Mouse (Mus musculus) lung, adult 18-20 months (tissue): ENCODE data around the gene Rln1.

Experiments used
- DNase-seq, 2 experiments: peaks; one replicate each; pipeline ENCODE4 v3.0.0; 2022; ENCODE audit warnings: mixed read lengths in 2 of 2

Rln1 gene

DNA sequence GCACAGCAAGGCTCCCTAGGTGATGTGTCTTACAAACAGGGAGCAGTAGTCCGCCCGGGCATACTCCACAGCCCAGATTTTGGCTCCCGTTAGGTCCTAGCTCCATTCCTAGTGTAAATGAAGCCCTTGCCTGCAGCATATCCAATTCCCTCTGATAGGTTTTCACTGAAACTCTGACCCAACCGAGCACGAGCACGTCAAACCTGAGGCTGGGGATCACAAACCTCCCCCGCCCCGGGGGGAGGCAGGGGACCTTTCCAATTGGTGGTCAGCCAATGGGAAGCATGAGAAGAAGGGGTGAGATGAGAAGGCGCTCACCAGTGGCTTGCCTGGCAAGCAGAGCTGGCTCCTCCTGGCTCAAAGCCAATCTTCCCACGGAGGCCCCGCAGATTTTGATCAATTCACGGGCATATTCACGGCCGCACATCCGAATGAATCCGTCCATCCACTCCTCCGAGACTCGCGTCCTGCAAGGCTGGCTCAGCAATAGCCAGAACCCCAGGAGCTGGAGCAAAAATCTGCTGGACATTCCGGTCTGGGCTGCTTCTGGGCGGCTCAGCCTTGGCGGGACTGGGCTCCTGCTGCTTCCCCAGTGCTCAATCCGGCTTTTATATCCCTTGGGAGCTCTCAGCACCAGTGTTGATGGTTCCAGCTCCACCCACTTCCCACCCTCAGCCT, at the start of gene Rln1:
TSS of gene Rln1 (minus strand) at position 603 of the 678 bp plus-strand sequence.
- no peak for DNase-seq

DNA sequence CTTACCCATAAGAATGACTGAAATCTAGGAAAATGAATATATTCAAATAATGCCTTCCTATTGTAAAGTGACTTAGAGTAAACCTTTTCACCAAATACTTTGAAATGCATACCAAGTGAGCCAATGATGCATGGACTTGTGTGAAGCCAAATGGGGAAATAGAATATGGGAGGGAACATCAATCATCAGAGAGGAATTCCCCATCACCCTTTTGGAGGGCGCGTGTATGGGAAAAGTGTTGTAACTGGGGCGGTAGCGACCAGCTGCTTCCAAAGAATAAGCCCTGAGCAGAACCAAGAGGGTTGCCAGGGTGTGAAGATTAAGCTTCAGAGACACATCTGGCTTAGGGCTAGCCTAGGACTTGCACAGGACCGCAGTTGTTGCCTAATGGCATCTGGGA, 48.9 kb upstream of the Rln1 start:
- DNase-seq: no peak

DNA sequence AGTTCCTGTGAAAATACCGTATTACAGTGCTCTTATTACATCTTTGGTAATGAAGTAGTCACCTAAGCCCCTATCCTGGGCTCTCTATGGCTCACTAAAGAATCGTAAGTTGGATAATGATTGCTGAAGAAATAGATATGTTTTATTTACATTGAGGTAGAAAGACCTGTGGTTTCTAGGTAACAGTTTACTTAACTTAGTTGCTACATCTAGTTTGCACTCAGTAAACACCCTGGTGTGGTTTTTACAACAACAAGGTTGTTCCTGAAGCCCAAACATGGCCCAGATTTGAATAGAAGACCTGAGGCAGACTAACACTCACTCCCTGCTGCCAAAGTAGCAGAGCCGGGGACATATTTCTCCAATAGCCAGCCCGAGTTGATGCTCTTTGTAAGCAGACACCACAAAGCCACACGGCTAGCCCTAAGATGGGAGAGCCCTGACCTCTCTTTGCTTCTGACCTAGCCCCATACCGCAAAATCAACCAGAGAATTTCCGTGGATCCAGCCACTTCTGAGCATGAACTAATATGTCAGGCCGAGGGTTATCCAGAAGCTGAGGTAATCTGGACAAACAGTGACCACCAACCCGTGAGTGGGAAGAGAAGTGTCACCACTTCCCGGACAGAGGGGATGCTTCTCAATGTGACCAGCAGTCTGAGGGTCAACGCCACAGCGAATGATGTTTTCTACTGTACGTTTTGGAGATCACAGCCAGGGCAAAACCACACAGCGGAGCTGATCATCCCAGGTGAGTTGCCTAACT, 45.6 kb upstream of the Rln1 start:
- DNase-seq: no peak

DNA sequence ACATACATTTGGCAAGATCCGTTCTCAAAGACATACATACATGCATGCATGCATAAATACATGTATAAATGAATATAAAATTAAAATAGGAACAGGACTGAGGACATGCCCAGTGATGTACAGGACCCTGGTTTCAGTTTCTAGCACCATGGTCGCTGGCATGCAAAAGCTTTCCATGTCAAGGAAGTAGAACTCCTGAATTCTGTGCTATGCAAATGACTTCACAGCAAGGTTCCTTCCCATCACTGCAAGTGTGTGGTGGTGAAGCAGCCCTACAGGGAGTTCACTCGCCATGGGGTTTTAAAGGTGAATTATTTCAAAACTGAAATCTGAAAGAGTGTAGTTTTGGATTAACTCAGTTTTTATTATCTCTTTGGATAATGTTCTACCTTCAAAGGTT, 41.9 kb upstream of the Rln1 start:
- no peak for DNase-seq

DNA sequence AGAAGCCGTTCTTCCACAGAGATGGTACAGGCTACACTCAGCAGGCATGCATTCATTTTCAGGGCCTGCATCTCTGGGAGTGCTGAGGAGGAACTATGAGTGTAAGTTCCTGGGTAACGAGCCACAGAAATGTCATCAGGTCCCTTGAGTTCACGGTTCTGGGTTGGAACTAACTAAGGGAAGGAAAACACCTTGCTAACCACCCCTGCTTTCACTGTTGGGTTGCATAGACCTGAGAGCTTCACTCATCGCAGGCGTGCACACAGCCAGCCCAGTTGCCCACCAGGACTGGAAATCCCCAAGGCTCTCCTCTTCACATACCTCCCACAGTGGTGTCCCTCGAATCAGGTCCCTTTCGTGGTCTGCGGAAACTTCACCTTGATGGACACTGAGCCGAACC, 40.5 kb upstream of the Rln1 start:
- no peak for DNase-seq

DNA sequence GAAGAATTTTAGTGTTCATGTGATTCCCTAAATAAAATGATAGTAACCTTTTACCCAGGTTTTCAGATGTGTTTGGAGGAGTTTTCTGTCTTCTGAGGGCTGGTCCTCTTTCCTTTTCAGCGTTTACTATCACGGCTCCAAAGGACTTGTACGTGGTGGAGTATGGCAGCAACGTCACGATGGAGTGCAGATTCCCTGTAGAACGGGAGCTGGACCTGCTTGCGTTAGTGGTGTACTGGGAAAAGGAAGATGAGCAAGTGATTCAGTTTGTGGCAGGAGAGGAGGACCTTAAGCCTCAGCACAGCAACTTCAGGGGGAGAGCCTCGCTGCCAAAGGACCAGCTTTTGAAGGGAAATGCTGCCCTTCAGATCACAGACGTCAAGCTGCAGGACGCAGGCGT, 39.0 kb upstream of the Rln1 start:
- DNase-seq: no peak

DNA sequence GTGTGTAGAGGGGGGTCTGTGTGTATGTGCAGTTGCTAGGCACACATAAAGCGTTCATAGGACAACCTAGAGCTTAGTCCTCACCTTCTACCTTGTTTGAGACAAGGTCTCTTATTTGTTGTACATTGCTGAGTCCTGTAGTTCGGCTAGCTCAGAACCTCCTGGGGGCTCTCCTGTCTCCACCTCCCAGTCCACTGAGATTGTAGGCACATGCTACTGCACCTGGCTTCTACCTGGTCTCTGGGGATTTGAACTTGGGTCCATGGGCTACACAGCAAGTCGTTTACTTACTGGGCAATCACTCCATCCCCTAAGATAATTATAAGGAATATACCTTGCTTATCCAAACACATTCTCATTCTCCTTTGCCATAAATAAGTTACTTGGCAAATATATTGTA, 38.2 kb upstream of the Rln1 start:
- DNase-seq: no peak

DNA sequence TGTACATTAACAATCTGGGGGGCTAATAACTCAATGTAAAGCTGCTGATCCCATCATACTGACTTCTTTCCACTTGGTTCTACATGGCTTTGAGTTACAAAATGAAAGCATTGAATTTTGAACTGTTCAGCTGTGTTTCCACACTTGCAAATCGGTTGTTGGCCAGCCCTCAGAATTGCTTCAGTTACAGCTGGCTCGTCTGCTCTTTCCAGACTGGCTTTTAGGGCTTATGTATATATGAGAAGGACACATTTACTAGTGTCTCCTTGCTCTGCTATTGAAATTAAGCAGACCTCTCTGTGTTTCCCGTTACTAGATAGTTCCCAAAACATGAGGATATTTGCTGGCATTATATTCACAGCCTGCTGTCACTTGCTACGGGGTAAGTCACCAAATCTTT, 37.7 kb upstream of the Rln1 start:
- DNase-seq: no peak

DNA sequence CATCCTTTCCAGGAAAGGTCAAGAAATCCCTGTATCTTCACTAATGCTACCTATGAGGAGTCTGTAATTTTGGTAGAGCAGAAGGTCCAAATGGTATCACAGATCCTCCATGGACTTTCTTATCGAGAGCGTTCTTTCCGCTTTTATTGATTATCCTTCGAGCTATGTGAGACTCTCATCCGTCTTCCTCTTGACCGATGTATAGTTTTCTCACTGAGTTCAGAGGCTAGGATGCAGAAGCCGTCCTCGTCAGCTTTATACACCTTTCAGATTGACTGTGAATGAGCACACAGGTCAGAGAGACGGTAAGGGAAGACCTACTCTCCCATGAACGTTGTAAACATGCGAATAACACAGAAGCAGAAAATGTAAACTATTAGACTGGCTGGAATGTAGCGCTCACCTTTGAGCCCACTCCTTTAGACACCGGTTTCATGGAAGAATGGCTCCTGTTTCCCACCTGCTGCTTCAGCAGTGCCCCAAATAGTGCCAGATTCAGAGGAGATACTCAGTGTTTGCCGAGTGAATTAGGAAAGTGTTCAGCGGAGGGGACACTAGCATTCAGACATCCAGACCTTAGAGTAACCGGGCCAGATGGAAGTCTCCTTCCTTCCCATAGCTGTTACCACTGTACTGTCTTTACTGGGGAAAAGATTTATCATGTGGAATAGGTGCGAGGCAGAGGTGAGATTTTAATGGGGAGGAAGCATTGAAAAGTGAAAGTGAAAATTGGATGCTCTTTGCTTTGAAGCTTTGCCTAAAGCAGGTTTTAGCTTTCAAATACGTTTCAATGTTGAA, 37.0 kb upstream of the Rln1 start:
- no peak for DNase-seq

DNA sequence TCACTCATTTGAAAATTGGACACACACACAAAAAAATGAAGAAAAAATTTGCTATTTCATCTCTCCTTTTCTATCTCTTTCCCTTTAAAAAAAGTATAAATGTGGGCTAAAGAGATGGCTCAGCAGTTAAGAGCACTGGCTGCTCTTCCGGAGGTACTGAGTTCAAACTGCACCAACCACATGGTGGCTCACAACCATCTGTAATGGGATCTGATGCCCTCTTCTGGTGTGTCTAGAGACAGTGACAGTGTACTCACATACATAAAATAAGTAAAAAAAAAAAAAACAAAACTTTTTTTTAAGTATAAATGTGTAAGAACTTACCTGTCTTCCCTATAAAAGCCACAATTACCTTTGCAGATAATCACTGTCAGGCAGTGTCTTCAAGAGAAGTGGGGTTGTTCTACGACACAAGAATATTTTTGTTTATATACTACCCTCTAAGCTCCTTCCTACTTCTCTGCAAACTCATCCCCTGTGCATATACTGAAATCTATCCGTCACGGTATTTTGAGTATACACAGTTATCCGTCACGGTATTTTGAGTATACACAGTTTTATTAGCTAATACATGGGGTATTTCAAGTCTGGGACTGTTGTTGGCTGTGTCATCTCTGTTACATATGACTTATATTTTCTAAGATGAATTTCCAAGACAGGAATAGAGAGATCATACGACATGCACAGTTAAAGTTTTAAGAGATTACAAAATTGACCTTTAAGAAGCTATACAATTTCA, 36.2 kb upstream of the Rln1 start:
- DNase-seq: no peak

DNA sequence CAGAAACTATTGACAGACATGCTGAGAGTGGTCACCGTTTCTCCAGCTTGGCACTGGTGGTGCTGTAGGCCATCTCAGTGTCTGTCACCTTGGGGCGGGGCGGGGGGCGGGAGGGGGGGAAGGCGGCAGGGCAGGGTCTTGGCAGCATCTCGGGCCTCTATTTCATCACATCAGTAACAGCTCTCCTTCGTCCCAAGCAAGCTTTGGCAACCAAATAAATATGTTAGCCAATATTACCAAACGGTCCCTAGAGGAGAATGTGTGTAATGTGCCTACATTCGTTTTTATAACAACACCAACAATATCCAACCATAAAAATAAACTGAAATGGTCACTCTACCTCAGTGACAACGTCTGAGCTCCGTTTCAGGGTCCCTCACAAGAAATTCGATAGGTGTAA, 35.6 kb upstream of the Rln1 start:
- DNase-seq: no peak

DNA sequence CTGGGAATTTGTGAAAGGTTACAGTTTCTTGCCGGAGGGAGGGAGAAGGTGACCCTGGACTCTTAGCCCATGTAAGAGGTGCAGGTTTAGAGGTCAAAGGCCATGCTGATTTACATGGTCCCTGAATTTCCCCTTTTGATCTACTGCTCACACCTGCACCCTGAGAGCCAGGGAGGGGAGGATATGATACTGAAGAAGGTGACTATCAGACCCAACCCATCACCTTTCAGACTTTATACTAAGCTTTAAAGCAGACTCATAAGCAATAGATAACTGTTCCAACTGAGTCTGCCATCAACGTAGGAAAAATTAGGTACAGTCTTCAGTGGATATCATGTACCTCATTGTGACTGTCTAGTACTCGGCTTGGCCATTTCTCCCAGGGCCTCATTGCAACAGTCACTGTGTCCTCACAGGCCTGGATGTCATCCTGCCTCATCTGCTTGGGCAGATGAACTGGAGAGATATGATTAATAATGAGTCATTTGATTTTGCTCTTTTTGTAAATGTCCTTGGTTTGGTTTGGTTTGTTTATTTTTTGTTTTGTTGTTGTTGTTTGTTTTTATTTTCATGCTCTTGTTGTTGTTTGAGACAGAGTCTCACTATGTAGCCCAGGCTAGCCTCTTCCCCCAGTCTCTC, 34.3 kb upstream of the Rln1 start:
- DNase-seq: no peak

DNA sequence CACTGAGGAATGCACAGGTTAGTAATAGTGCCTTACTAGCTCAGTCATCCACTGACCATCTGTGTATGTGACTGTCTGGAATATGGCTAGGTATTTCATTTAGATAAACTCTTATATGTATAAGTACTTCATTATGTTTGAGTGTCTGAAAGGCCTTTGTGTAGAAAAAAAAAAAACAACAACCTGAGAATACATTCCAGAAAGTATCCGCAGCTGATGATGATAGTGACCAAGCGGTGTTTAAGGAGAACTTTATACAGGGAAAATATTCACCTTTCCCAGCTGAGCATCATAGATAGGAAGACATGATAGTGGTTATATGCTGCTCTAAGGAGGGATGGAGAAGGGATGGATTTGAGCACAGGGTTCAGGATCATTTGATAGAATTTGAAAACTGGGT, 33.6 kb upstream of the Rln1 start:
- no peak for DNase-seq

DNA sequence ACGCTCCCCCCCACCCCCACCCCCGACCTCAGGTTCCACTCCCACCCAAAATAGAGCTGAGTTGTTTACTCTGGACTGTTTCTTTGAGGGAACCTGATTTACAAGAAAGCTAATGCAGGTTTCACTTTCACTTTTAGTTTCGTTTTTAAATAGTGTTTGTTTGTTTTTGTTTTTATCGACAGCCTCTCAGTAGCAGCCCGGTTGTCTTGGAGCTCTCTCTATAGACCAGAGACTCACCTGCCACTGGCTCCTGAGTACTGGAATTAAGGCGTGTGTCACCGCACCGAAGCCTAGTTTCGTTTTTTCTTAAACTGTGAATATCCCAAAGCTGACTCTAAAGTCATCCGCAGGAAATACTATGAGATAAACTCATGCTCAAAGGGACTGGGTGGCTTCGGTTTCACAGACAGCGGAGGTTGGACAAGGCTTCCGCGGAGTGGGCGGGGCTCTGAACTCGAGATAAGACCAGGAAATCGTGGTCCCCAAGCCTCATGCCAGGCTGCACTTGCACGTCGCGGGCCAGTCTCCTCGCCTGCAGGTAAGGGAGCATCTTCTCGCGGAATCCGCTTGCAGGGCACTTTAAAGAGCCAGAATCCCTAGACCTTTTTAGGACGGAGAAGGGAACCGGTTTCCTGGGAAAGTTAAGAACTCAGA, 32.6 kb upstream of the Rln1 start, which contains the start of the genes Plgrkt and Cd274:
TSS of gene Plgrkt (minus strand) at position 422 of the 654 bp plus-strand sequence.
TSS of gene Cd274 (plus strand) at position 487 of the 654 bp plus-strand sequence.
- DNase-seq: peak; percentile 89 to 91

DNA sequence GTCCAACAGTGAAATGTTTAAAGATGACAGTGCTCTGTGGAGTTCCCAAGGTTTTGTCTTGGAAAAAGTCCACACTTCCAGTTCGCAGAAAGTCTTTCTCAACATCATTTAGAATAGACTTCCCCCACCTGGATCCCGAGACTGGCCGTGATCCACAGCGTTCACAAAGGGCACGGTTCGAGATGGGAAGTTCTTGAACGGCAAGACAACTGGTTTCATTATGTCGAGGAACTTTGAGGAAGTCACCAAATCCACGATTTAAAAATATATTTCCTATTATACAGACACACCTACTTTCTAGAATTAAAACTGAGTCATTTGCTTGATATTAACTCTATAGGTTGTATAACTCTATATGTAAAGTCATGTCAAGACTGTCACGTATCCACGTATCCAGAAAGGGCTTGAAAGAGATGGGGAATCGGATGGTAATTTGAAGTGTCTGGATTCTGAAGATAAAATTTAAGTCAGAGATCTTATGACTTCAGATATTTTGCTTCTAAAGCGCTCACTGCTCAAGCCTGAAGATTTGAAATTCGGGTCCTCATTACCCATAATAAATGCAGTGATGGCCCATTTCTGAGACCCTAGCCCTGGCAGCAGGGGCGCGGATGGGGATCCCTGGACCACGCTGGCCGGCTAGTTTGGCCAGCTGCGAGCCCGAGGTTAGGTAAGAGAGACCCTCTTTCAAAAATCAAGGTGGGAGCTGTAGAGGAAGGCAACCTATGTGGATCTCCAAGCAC, 31.9 kb upstream of the Rln1 start:
- DNase-seq: no peak

DNA sequence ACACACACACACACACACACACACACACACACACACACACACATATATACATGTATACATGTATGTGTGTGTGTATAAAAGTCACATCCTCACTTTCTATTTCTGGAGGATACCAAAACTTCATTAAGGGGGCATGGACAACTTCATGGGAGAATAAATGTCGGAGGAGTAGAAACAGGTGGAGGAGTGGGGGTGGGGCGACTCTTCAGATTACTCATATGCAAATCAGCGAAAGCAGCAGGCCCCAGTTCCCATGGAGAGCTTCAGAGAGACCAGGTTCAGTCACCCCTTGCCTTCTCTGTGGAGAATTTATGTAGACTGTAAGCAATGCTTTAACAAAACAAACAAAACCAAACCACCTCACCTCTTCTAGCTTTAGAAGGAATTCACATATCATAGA, 30.6 kb upstream of the Rln1 start:
- no peak for DNase-seq

DNA sequence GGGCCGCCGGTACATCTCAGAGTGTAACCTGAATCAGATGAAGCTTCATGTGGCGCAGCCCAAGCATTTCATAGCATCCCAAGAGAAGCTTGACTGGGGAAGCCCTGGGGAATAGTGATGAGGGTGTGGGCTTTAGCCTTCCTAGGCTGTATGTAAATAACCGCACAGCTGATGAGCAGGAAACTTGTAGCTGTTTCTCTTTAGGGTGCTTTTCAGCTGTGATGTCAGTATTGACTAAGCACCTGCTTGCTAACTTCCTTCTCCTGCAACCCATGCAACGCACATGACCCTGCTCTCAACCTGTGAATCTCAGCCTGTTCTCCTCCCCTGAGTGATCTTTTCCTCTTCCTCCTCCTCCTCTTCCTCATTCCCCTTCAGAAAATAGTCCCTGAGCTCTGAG, 29.6 kb upstream of the Rln1 start:
- DNase-seq: no peak

DNA sequence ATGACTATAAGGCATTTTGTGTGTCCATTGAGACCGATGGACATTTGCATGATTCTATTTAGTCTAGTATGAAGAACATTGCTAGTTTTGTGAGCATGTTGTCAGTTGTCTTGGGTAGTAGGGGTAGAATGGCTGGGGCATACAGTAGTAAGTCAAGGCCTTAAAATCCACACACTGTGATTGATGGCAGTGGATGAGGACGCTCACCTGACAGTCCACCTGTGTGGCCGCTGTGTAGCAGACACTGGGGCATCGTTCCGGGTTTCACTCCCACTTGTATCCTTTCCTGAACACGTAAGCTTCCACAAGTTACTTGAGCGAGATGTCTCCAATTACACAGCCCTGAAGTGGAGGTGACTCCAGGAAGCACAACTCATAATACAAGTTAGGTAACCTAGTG, 29.1 kb upstream of the Rln1 start:
- no peak for DNase-seq

DNA sequence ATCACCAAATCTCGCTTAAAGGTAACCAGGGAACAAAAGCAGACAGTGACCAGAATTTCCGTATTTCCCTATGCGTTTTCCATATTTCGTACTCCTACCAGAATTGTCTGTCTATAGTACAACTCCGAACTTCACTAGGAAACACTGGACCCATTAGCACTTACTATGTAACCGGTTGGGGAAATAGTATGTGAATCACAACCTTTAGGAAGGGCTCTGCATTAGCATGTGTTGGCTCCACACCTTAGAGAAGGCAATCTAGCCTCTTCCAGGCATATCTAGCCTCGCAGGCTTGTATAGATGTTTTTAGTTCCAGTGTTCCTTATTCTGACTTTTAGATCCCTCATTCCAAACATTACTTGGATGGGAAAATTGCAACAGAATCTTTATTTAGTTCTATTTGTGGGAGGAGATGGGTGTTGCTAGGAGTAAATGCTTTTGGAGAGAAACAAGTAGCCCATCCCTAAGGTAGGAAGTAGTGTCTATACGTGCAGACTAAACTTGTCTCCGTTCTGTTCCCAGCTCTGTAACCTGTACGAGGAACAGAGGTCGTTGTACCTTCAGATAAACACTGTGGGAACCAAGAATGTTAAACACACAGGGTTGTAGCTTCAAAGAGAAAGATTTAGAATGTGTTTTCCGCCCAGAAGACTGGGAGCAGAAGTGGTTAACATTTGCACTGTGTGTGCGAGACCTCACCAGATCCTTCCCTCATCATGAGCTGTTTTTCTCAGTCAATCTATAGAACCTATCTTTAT, 27.9 kb upstream of the Rln1 start:
- DNase-seq: no peak

DNA sequence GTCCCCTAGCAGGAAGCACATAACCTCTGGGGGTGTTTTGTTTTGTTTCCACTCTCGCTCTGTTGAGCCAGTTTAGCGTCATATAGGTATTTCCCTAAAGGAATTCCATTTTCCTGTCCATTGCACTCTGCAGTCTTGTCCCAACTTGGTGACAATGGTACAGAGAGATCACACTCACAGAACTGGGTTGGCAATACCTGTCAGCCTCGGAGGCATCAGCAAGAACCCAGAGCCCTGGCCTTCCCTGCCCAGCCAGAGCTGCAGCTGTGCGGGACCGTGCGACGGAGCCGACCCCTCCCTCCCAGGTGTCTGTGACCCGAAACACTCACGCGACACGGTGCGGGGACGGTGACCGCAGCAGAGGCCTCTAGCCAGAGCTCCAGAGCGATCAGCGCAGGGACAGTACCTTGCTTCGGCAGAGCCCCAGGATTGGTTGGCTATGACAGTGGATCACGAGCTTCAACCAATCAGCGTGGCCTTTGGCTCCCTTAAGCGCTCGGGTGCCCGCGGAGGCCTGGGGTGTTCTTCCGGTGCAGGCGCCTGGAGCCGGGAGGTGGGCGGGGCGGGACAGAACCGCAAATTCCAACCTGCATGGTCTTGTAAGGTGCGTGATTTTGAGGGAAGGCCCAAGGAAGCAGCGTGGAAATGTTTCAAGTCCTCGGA, 27.1 kb upstream of the Rln1 start:
- DNase-seq: peak; percentile 93
